Mouse (Mus musculus): ENCODE measurements around the gene Lrrc7.
"Not testable (repeated sequence)": the region's sequence is repeated elsewhere in the genome, so short reads cannot be mapped to it uniquely, and the experiment has no call there.

- not testable (repeated sequence) for TF ChIP-seq E2F4 (IDR thresholded peaks at IDR 0.05; ENCODE audit: insufficient read depth); TCF3 (IDR thresholded peaks at IDR 0.05; ENCODE audit: insufficient read length, low read depth); REST (IDR thresholded peaks at IDR 0.05; ENCODE audit: insufficient read depth, insufficient read length); MYOG (IDR thresholded peaks at IDR 0.05; ENCODE audit: control insufficient read depth in 1 of 3, insufficient read depth in 1 of 3, insufficient read length in 2 of 3, low read depth in 2 of 3); POLR2A (IDR thresholded peaks at IDR 0.05; ENCODE audit: insufficient read length, low read depth); USF1 (IDR thresholded peaks at IDR 0.05; ENCODE audit: low read depth); MAX (IDR thresholded peaks at IDR 0.05; ENCODE audit: low read depth); POLR2AphosphoS2 (IDR thresholded peaks at IDR 0.05; ENCODE audit: insufficient read length, low read depth); SRF (IDR thresholded peaks at IDR 0.05; ENCODE audit: control insufficient read depth, insufficient read length, low read depth); MYOD1 (IDR thresholded peaks at IDR 0.05; ENCODE audit: control insufficient read depth in 1 of 3, insufficient read length in 2 of 3, low read depth in 2 of 3); TCF12 (IDR thresholded peaks at IDR 0.05; ENCODE audit: insufficient read depth, poor library complexity, severe bottlenecking); CEBPB (IDR thresholded peaks at IDR 0.05; ENCODE audit: insufficient read depth, poor library complexity, severe bottlenecking)
These were observed 460.0 kb downstream of the Lrrc7 start for GRCm38 (mm10) chr3:158102043-158102442.
